Mouse (Mus musculus): ENCODE results near the gene Kctd21.

The Kctd21 gene

GRCm38 (mm10) chr7:97331726-97332666 lies at the start of gene Kctd21, which contains the start of gene Usp35:
Kctd21 (plus strand) TSS chr7:97332327.
Usp35 (minus strand) TSS chr7:97332020.
- peak; percentile 81 for DNase-seq (ENCODE audit: low spot score)

GRCm38 (mm10) chr7:97296986-97297385 lies 35.1 kb upstream of the Kctd21 start:
- no peak for DNase-seq (ENCODE audit: low spot score)

GRCm38 (mm10) chr7:97297466-97297865 lies 34.7 kb upstream of the Kctd21 start:
- peak; percentile 73 for DNase-seq (ENCODE audit: low spot score)

- DNase-seq (ENCODE audit: low spot score) = no peak
Observed at GRCm38 (mm10) chr7:97298279-97298678, 33.8 kb upstream of the Kctd21 start.

GRCm38 (mm10) chr7:97298943-97299342 lies 33.2 kb upstream of the Kctd21 start:
- no peak for DNase-seq (ENCODE audit: low spot score)

GRCm38 (mm10) chr7:97300914-97301313 lies 31.2 kb upstream of the Kctd21 start:
- no peak for DNase-seq (ENCODE audit: low spot score)

GRCm38 (mm10) chr7:97301321-97301720 lies 30.8 kb upstream of the Kctd21 start:
- DNase-seq (ENCODE audit: low spot score) = no peak

GRCm38 (mm10) chr7:97302261-97302660 lies 29.9 kb upstream of the Kctd21 start:
- DNase-seq (ENCODE audit: low spot score) = no peak

- no peak for DNase-seq (ENCODE audit: low spot score)
Observed at GRCm38 (mm10) chr7:97302876-97303275, 29.3 kb upstream of the Kctd21 start.

GRCm38 (mm10) chr7:97303614-97304013 lies 28.5 kb upstream of the Kctd21 start:
- no peak for DNase-seq (ENCODE audit: low spot score)

- DNase-seq (ENCODE audit: low spot score) = no peak
Observed at GRCm38 (mm10) chr7:97304471-97304870, 27.7 kb upstream of the Kctd21 start.

- DNase-seq (ENCODE audit: low spot score) = no peak
Observed at GRCm38 (mm10) chr7:97305206-97305605, 26.9 kb upstream of the Kctd21 start.

GRCm38 (mm10) chr7:97306813-97307212 lies 25.3 kb upstream of the Kctd21 start:
- no peak for DNase-seq (ENCODE audit: low spot score)

- DNase-seq (ENCODE audit: low spot score) = no peak
Observed at GRCm38 (mm10) chr7:97307546-97307945, 24.6 kb upstream of the Kctd21 start.

- no peak for DNase-seq (ENCODE audit: low spot score)
Observed at GRCm38 (mm10) chr7:97309461-97310340, 22.4 kb upstream of the Kctd21 start.

GRCm38 (mm10) chr7:97310341-97310635 lies 21.8 kb upstream of the Kctd21 start:
- DNase-seq (ENCODE audit: low spot score) = no peak

- no peak for DNase-seq (ENCODE audit: low spot score)
Observed at GRCm38 (mm10) chr7:97311620-97312019, 20.5 kb upstream of the Kctd21 start.

- DNase-seq (ENCODE audit: low spot score) = no peak
Observed at GRCm38 (mm10) chr7:97312196-97312595, 19.9 kb upstream of the Kctd21 start.

GRCm38 (mm10) chr7:97312856-97313255 lies 19.3 kb upstream of the Kctd21 start:
- no peak for DNase-seq (ENCODE audit: low spot score)

- no peak for DNase-seq (ENCODE audit: low spot score)
Observed at GRCm38 (mm10) chr7:97313364-97313995, 18.6 kb upstream of the Kctd21 start.

- DNase-seq (ENCODE audit: low spot score) = no peak
Observed at GRCm38 (mm10) chr7:97314646-97315045, 17.5 kb upstream of the Kctd21 start.

- DNase-seq (ENCODE audit: low spot score) = no peak
Observed at GRCm38 (mm10) chr7:97315656-97316055, 16.5 kb upstream of the Kctd21 start.
